Mouse (Mus musculus): Measurements from ENCODE around the gene Mrps35.

- TF ChIP-seq CTCF (IDR thresholded peaks at IDR 0.05; ENCODE audit: borderline replicate concordance, control insufficient read depth, extremely low read depth, insufficient read depth, low read length, poor library complexity) (no peak), POLR2A (IDR thresholded peaks at IDR 0.05; ENCODE audit: control insufficient read depth, extremely low read depth, insufficient read depth, low read length, poor library complexity) (no peak)
Measured at GRCm38 (mm10) chr6:147013546-147013945, 29.0 kb upstream of the Mrps35 start.
